ENCODE assay signal across 10 mouse cellular contexts in genomic region chr13:117041021-117041420, GRCm38 (mm10).
"Had no signal": no experiment of that assay in that cellular context is flagged by ENCODE, and none has a peak within 500 bp of the region (broad histone marks: within the 10 kb centered on the region; RNA-seq: fewer than 3 reads in every experiment).

No protein-coding gene starts in this region.

- H3K27ac ChIP-seq: kidney, postnatal 0 days; left cerebral cortex, adult 2 months; liver, embryonic 13.5 days; macrophage; stomach, embryonic 15.5 days had no signal

- H3K36me3 ChIP-seq: liver, embryonic 13.5 days; stomach, embryonic 15.5 days had no signal

- H3K4me3 ChIP-seq: left cerebral cortex, adult 2 months; liver, embryonic 13.5 days; stomach, embryonic 15.5 days had no signal

- H3K4me2 ChIP-seq: liver, embryonic 13.5 days; stomach, embryonic 15.5 days had no signal

- H3K27me3 ChIP-seq: liver, embryonic 13.5 days; stomach, embryonic 15.5 days had no signal

- H3K9me3 ChIP-seq: liver, embryonic 13.5 days; stomach, embryonic 15.5 days had no signal

- H3K9ac ChIP-seq: liver, embryonic 13.5 days; stomach, embryonic 15.5 days had no signal

- H3K4me1 ChIP-seq: liver, embryonic 13.5 days; stomach, embryonic 15.5 days had no signal

- DNase-seq: kidney, postnatal 36 days; layer of hippocampus, postnatal 36 days; liver, embryonic 13.5 days; lung, adult 2 months; midbrain, embryonic 14.5 days; thymus, postnatal 36 days had no signal
